Mouse (Mus musculus): ENCODE measurements around the gene Sgcd.

- TF ChIP-seq CTCF (conservative IDR thresholded peaks at IDR 0.05 in 1 of 2, IDR thresholded peaks at IDR 0.05 in 1 of 2; ENCODE audit: low read depth in 2 of 2, low read length in 2 of 2) = no peak
- TF ChIP-seq EP300 (IDR thresholded peaks at IDR 0.05; ENCODE audit: low read length) = no peak
- no peak for TF ChIP-seq PAX5 (IDR thresholded peaks at IDR 0.05; ENCODE audit: low read length)
- no peak for TF ChIP-seq TBP (conservative IDR thresholded peaks at IDR 0.05; ENCODE audit: low read depth, low read length)
Measured at GRCm38 (mm10) chr11:47574635-47575034, 414.1 kb downstream of the Sgcd start.
